Mouse (Mus musculus) liver, embryonic 18 days (tissue): ENCODE data around the gene Hlf. TPM values are rescaled to one million over a fixed set of nuclear protein-coding genes. Genes with fewer than 3 reads are reported as not detected.

Experiments used
- polyA plus RNA-seq: library from polyadenylated mRNA; depleted of rRNA; stranded (reverse); fragments of >200 nt; gene quantifications from 2 replicates; pipeline ENCODE4 v1.2.3, GENCODE M21; 2012; rRNA removed

The Hlf gene
- polyA plus RNA-seq, result 5.0 and 6.2 TPM in 2 replicates

GRCm38 (mm10) chr11:90390817-90391173 lies at the start of gene Hlf:
Gene Hlf (minus strand): TSS chr11:90390895.

Other genes with a start within 250 kb of the Hlf start
- gene Gm45716, start 203.2 kb downstream of the Hlf start, polyA plus RNA-seq, result 5.1 and 5.4 TPM in 2 replicates
- 25.4 and 25.9 TPM in 2 replicates for gene Mmd, start 141.4 kb downstream of the Hlf start, polyA plus RNA-seq
- gene Stxbp4, start 247.2 kb upstream of the Hlf start, polyA plus RNA-seq, result 1.2 and 1.4 TPM in 2 replicates
- 15.0 and 15.2 TPM in 2 replicates for gene Cox11, start 247.3 kb upstream of the Hlf start, polyA plus RNA-seq